17 mouse cellular contexts compared by ENCODE assay signal in genomic region chr9:14433252-14433939, GRCm38 (mm10). TPM values are rescaled to one million over a fixed set of nuclear protein-coding genes. Genes with fewer than 3 reads are reported as not detected.
DNase-seq lines count a peak whose midpoint lies in the region; ATAC-seq lines count a peak whose summit lies in the region.
"Had no signal": no experiment of that assay in that cellular context is flagged by ENCODE, and none has a peak within 500 bp of the region (broad histone marks: within the 10 kb centered on the region; RNA-seq: fewer than 3 reads in every experiment).

No protein-coding gene starts in this region.

- no peak overlapping the region for H3K4me3 ChIP-seq in heart, embryonic 10.5 days
- H3K4me3 ChIP-seq in kidney, embryonic 14.5 days (ENCODE audit: low read length): no peak overlapping the region
- H3K4me3 ChIP-seq in limb, embryonic 11.5 days (ENCODE audit: low read depth, low read length): no peak overlapping the region
- H3K4me3 ChIP-seq: embryonic facial prominence, embryonic 15.5 days; forebrain, embryonic 15.5 days; heart, embryonic 15.5 days; midbrain, embryonic 12.5 days had no signal

- no peaks in the 10 kb centered on the region for H3K9me3 ChIP-seq in heart, embryonic 10.5 days
- no peaks in the 10 kb centered on the region for H3K9me3 ChIP-seq in kidney, embryonic 14.5 days (ENCODE audit: control insufficient read depth, low read length)
- no peaks in the 10 kb centered on the region for H3K9me3 ChIP-seq in limb, embryonic 11.5 days (ENCODE audit: control insufficient read depth, low read length)
- H3K9me3 ChIP-seq: embryonic facial prominence, embryonic 15.5 days; forebrain, embryonic 15.5 days; heart, embryonic 15.5 days; midbrain, embryonic 12.5 days had no signal

- 0 out of 2 replicates have a peak, but pooled peaks cover 4% of the 10 kb centered on the region for H3K4me1 ChIP-seq in heart, embryonic 10.5 days
- no peaks in the 10 kb centered on the region for H3K4me1 ChIP-seq in kidney, embryonic 14.5 days (ENCODE audit: control insufficient read depth, insufficient read depth, low read length)
- no peaks in the 10 kb centered on the region for H3K4me1 ChIP-seq in limb, embryonic 11.5 days (ENCODE audit: control insufficient read depth, insufficient read depth, low read length)
- H3K4me1 ChIP-seq: embryonic facial prominence, embryonic 15.5 days; forebrain, embryonic 15.5 days; heart, embryonic 15.5 days; midbrain, embryonic 12.5 days had no signal

- 0 out of 2 replicates have a peak, but pooled peaks have one; percentile 69 for ATAC-seq in kidney, embryonic 14.5 days (ENCODE audit: low FRiP score, low TSS enrichment)
- ATAC-seq in limb, embryonic 11.5 days (ENCODE audit: insufficient number of reproducible peaks, low FRiP score, low TSS enrichment, low read depth): no peak
- ATAC-seq in monocyte, adult 5-6 weeks (replicated peaks; ENCODE audit: insufficient number of reproducible peaks, low FRiP score, low TSS enrichment, poor library complexity, severe bottlenecking): no peak
- no peak for ATAC-seq in cerebellum, adult (ENCODE audit: insufficient number of reproducible peaks, low FRiP score, low TSS enrichment)
- ATAC-seq: forebrain, embryonic 15.5 days; hindbrain, embryonic 16.5 days had no signal

- no peaks in the 10 kb centered on the region for H3K27me3 ChIP-seq in heart, embryonic 10.5 days (ENCODE audit: insufficient read depth, poor library complexity, severe bottlenecking)
- H3K27me3 ChIP-seq in kidney, embryonic 14.5 days (ENCODE audit: control insufficient read depth, insufficient read depth, low read length): no peaks in the 10 kb centered on the region
- no peaks in the 10 kb centered on the region for H3K27me3 ChIP-seq in limb, embryonic 11.5 days (ENCODE audit: control insufficient read depth, insufficient read depth, low read length)
- H3K27me3 ChIP-seq: embryonic facial prominence, embryonic 15.5 days; forebrain, embryonic 15.5 days; heart, embryonic 15.5 days; midbrain, embryonic 12.5 days had no signal

- DNase-seq in heart, embryonic 10.5 days (ENCODE audit: low spot score): peak; percentile 27
- DNase-seq in heart, postnatal 4 days: no peak
- peak; percentile 33 for DNase-seq in embryo, embryonic 10.5 days (ENCODE audit: low spot score)
- DNase-seq in limb, embryonic 11.5 days (ENCODE audit: low spot score): peak; percentile 39
- DNase-seq in retina, embryonic 14.5 days (ENCODE audit: low spot score): no peak
- DNase-seq: cerebellum, adult 2 months; gastrocnemius, postnatal 14 days; lung, postnatal 10 days had no signal

- H3K27ac ChIP-seq in heart, embryonic 10.5 days: no peak overlapping the region
- no peak overlapping the region for H3K27ac ChIP-seq in kidney, embryonic 14.5 days (ENCODE audit: low read depth, low read length)
- no peak overlapping the region for H3K27ac ChIP-seq in limb, embryonic 11.5 days (replicated peaks; ENCODE audit: low read depth, low read length)
- H3K27ac ChIP-seq: embryonic facial prominence, embryonic 15.5 days; forebrain, embryonic 15.5 days; heart, embryonic 15.5 days; midbrain, embryonic 12.5 days had no signal

- H3K4me2 ChIP-seq in kidney, embryonic 14.5 days (replicated peaks; ENCODE audit: low read depth, low read length): no peak overlapping the region
- H3K4me2 ChIP-seq in limb, embryonic 11.5 days (ENCODE audit: low read depth, severe bottlenecking): no peak overlapping the region
- H3K4me2 ChIP-seq: embryonic facial prominence, embryonic 15.5 days; forebrain, embryonic 15.5 days; heart, embryonic 15.5 days; midbrain, embryonic 12.5 days had no signal

- H3K36me3 ChIP-seq in heart, embryonic 10.5 days: no peaks in the 10 kb centered on the region
- H3K36me3 ChIP-seq in kidney, embryonic 14.5 days (ENCODE audit: control insufficient read depth, insufficient read depth, low read length): no peaks in the 10 kb centered on the region
- H3K36me3 ChIP-seq in limb, embryonic 11.5 days (ENCODE audit: control insufficient read depth, insufficient read depth, low read length): no peaks in the 10 kb centered on the region
- H3K36me3 ChIP-seq: embryonic facial prominence, embryonic 15.5 days; forebrain, embryonic 15.5 days; G1E; heart, embryonic 15.5 days; midbrain, embryonic 12.5 days had no signal

- 48% methylated on average over 11 of the region's 11 CpGs for WGBS in heart, embryonic 10.5 days
- WGBS in kidney, embryonic 14.5 days: 48% methylated on average over 11 of the region's 11 CpGs
- WGBS in limb, embryonic 11.5 days: 48% methylated on average over 11 of the region's 11 CpGs

- no peak overlapping the region for H3K9ac ChIP-seq in kidney, embryonic 14.5 days (ENCODE audit: low read depth, low read length)
- H3K9ac ChIP-seq in limb, embryonic 11.5 days (ENCODE audit: low read length): no peak overlapping the region
- H3K9ac ChIP-seq: embryonic facial prominence, embryonic 15.5 days; forebrain, embryonic 15.5 days; heart, embryonic 15.5 days; midbrain, embryonic 12.5 days had no signal

RNA-seq across cellular contexts. Expression of gene Endod1, which starts 52.1 kb away (rescaled TPM):
- 11.4 TPM in 2 replicates for polyA plus RNA-seq in heart, embryonic 10.5 days (2016; fragmentation: Nextera tagmentation; extraction: Ambion mirVana)
- 10 to 100 TPM; 13.3 to 14.6 TPM for total RNA-seq in heart, postnatal 4 days (2021)
- polyA plus RNA-seq in kidney, embryonic 14.5 days (2014; fragmentation: Nextera tagmentation; extraction: Ambion mirVana): 5.5 and 13.9 TPM in 2 replicates
- polyA plus RNA-seq in limb, embryonic 11.5 days (2014; fragmentation: Nextera tagmentation; extraction: Ambion mirVana): 6.1 and 6.3 TPM in 2 replicates
- 9.1 to 14.7 TPM (median 11.1 TPM) in 3 replicates for total RNA-seq in monocyte, adult 5-6 weeks (2017)

Comparison
In these comparisons a context has a peak if more than half of its experiments do, and no peak if none do; other contexts are left out.
1. DNase-seq: peak in heart, embryonic 10.5 days (single experiment), embryo, embryonic 10.5 days (single experiment) and limb, embryonic 11.5 days (single experiment); none in heart, postnatal 4 days (single experiment) and retina, embryonic 14.5 days (single experiment).